Mouse (Mus musculus) embryo, embryonic 11 days (tissue): ENCODE data around the gene Kcna10.

ENCODE experiments used
- DNase-seq: peaks from one replicate; pipeline ENCODE4 v3.0.0-alpha.2; 2015

Kcna10 gene

DNA sequence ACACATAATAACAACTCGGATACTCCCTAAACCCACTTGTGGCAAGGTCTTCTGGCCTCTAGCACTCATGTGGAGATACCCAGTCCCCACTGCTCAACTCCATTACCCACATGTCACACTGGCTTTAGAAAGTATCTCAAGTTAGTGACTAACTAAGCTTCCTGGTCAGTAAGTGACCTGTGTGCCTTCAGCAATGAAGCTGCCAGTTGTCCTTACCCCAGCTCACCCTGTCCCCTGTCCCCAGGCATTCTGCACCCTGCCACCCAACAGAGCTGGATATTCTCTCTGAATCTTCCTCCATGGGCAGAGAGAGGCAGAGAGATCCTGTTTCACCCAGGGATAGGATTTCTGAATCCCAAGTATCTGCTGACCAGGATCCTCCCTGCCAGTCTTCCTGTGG, at the start of gene Kcna10:
TSS of gene Kcna10 (plus strand) at position 301 of the 400 bp plus-strand sequence.
- no peak for DNase-seq

DNA sequence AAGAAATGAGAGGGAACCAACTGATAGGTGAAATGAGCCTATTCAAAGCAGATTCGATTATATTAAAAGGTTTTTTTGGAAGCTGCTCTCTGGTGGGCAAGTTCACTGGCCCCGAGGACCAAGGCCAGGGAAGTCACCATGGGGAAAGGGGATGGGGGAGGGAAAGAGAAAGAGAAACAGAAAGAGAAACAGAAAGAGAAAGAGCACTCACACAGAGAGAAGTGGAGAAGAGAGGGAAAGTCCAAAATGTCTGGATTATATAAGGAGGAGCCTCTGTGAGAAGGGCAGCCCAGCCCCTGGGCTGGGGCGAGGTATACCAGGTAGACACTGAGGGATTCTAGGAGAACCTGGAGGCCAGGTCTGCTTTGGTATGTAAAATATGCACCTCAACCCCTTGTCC, 48.4 kb upstream of the Kcna10 start:
- no peak for DNase-seq

DNA sequence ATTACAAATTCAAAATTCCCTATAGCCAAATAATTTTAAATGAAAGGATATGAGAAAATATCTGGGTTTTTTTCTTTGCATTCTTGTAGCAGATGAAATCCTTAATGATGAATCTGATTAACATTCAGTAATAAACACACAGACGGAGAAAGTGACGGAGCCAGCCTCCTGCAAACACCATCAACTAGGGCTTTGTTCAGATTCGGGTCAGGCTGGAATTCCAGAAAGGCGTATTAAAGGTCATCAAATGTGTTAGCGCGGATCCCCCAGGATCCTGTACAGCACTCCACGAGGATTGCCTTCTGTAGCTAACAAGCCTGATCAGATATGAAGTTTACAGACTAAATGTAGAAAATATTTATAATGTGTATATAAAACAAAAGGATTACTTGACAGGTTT, 35.7 kb upstream of the Kcna10 start:
- no peak for DNase-seq

DNA sequence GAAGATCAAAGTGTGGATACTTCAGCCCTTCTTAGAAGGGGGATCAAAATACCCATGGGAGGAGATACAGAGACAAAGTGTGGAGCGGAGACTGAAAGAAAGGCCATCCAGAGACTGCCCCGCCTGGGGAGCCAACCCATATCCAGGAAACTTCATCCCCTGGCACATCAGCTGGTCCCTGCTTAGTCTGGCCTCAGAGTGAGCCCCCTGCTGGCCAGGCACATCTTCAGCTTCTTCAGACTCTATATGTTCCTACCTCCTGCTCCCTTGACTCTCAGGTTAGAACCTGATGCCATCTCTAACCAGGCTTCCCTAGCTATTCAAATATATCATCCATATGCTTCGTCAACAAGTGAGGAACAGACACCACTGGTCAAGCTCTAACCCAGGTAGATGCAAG, 33.9 kb upstream of the Kcna10 start:
- DNase-seq = peak; percentile 32

DNA sequence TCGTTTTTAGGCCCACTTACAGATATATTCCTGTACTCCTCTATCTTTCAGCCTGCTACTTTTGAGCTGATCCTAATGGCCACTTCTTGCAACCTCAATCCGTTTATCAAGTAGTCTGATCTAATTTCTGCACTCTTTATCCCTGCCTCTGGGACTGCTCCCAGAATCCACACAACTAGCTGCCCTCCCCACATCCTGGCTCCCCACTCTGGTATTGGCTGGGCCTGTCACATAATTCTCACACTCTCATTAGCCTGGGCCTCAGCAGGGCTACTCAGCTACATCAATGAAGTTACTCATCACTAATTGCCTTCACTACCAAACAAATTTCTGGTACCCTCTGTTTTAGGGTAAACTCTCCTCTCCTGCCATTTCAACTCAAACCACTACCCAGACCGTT, 32.4 kb upstream of the Kcna10 start:
- DNase-seq = no peak

DNA sequence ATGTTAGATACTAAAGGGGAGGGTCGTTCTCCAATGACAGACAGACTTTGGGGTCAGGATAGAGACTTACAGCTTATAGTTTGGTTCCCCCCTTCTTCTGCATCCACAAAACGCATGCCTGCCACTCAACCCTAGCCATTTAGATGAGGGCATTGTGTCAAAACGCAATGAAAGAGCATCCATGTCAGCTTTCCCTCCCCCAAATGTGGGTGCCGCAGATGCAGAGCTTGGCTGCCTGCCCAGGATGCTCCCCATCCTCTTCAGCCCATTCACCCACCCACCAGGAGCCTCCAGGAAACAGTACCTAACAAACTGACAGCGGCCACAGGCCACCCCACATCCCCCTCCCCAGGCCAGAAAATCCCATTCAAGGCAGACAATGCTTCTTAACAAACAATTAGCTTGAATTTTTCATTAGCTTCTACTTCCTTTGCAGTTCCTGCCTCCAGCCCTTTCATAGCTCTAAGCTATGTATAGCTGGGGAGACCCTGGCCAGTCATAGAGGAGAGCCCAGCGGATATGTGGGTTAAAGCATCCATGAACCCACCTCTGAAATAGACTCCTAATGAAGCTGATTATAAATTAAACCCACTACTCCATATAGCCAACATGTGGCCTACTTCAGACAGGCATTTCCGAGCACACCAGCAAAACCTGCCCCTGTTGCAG, 31.9 kb upstream of the Kcna10 start:
- DNase-seq = no peak

DNA sequence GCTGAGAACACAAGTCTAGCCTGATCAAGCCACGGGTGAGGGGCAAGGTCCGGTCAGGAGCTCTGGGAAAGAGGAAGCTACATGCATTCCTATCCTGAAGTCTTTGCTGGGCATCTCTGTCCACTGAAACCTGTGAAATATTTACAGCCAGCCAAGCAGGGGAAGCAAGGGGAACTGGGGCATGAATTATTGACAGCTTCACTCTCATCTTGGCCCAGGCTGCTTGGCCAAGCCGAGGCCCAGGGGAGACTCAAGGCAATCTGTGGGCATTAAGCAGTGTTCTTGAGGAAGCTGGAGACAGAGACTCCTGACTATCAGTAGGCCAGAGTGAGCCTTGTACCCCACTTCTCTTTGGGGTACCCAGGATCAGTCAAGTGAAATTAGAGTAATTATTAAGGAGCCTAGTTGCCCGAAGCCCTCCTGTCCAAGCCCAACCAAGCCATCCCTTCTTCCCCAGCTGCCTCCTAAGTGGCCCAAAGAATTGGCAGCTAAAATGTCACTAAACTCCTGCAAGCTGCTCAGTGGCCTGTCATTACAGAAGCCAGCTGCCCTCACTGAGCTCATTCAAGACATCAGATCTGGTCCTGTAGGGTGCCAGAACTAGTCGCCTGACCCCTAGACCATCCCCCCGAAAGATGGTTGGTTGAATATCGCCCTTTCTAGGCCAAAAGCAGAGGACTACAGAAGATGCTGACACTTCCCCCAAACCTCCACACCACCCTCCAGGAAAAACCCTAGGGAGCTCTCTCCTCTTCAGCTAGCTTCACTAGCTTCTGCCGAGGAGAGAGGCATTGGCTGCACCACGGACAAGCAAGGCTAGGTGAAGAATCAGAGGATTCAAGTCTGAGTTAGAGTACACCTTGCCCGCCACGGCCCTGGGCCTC, 28.8 kb upstream of the Kcna10 start:
- no peak for DNase-seq

DNA sequence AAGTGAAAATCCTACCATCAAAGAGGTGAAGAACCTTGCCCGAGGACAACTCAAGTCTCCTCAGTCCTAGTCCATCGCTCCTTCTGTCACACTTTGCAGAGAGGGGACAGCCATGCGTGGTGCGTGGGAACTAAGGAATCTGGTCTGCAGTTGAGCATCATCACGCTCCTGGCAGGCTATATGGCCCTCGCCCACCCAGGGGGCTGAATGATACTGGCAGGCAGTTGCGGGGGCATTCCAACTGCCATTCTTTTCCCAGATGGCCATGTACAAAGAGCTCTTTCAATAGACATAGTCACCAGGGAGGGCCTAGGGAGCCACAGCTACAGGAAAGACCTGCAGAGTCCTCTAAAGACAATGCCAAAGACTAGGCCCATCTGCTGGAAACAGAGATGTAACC, 24.0 kb upstream of the Kcna10 start:
- DNase-seq = no peak

DNA sequence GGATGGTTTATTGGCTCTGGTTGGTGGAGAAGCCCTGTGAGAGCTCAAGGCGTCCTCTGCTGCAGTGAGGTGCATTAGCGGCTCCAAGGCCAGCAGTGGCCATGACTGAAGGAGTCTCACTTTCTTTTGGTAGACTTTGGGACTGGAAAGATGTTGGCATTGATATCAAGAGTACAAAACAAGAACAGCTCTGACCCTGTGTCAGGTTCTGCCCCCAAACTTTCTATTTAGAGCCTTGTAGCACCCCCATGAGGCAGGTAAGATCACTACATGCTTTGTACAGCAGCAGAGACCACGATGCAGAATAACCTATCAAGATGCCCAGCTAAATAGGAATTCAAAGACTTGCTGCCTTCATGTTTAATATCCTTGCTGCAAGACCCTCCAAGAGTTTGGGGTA, 23.4 kb upstream of the Kcna10 start:
- DNase-seq = peak; percentile 13

DNA sequence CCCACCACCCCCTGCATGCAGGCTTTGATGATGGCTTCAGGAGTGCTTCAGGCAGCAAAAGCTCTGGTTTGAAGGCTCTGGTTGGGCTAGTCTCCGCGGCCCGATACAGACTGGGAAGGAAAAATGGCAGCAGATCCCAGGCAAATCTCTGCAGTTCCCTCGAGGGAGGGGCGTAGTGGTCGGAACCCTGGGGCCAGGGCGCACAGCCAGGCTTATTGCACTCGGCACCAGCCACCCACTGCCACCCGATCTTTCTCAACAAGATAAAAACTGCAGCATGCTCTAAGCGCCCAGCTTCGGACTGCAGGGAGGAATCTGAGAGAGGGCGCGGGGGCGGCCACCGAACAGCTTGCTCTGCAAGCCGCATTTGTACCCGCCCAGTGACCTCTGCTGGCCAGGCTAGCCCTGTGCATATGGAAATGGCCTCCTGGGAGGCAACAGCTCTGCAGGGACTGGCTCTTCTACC, 23.0 kb upstream of the Kcna10 start:
- peak; percentile 66 for DNase-seq

DNA sequence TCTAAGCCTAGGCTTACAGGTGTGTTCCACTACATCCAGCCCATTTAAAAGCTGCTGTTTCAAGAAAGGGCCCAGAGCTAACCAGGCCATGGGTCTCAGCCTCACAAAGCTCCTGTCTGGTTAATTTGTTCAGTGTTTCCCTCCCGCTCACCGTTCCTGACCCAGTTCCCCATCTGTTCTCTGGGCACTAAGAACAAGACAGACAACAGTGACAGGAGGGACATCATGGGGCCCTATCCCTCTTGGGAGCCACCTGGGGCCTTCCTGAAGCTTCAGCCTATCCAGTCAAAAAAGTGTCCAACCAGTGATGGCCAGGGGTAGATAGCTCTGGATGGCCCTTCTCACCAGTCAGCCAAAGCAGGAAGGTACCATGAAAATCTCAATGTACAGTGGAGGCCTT, 20.1 kb upstream of the Kcna10 start:
- DNase-seq = no peak

DNA sequence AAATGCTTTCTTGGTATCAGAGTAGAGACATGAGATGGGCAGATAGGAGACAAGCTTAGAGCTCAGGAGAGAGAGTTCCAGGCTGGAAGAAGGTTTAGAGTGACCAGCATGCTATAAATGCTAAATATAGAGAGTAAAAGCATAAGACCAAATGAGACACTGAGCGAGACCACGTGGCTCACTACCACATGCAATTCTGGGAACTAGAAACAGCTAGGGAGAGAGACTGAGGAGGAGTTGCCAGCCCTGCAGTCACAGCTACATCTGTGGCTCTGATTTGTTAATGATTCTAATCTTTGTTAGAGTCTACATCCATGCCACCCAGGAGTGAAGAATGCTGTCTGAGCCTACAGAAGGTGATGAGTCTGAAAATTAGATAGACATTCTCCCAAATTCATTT, 13.3 kb upstream of the Kcna10 start:
- DNase-seq = no peak

DNA sequence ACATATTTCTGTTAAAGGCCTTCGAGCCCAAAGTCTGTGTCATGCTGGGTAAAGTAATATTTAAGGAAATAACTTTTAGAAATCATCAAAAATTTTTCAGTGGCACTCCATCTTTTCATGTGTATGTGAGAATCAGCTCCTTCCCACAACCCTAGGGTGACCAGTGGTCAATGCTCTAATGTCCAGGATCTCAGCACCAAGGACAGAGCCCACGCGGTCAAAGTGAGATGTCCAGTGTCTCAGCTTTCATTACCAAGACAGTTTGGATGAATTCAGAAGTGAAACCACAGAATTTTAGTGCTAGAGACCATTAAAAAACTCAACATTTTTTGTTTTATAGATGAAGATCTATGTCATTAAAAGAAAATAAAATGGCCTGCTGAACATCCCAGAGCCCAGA, 10.9 kb upstream of the Kcna10 start:
- DNase-seq = peak; percentile 37

DNA sequence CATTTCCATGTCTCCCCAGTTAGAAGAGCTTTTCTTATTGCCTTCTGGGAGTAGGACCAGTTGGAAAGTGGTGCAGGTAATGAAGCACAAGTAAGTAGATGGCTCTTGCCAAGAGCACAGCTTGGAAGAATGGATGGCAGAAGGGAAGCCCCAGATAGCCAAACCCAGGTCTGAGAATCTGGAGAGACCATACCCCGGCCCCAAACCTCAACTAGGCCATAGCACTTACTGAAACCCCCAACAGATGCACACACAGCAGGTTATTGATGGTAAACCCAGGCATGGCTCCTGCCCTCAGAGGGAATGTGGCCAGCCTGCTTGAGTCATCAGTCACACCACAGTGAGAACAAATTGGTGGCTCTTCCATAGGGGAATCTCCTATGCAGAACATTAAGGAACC, 10.3 kb upstream of the Kcna10 start:
- no peak for DNase-seq

DNA sequence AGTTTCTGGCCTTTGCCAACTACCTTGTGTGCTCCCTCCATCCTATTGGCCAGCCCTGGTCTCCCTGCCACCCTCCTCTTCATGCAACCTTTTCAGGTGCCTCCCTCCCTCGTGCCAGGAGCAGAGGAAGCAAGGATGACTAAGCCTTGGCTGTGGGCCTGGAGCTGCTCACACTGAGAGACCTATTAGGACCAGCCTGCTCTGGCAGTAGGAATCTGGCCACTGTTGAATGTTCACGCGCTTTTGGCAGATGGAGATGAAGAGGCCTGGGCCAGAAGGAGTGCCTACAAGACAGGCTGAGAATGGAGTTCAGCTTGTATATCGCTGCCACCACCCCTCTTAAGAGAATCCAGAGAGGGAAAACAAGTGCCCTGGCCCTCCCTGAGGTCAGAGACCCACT, 7.4 kb upstream of the Kcna10 start:
- DNase-seq = no peak

DNA sequence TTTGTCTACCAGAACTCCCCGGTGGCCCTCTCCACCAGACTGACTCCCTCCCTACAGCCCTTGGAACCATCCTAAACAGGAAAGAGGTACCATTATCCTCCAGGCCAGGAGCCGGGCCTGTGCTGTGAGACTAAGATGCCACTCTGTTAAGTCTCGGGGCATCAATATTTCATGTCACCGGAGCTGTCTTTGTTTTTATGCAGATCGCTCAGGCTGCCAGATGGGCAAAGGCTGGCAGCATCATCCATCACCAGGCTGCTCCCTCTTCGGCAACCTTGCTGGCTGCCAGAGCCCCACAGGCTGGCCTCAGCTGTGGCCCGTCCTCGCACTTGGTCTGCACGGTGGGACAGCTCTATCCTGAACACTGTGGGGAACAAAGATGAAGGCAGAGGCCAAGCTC, 6.4 kb upstream of the Kcna10 start:
- DNase-seq = peak; percentile 19

DNA sequence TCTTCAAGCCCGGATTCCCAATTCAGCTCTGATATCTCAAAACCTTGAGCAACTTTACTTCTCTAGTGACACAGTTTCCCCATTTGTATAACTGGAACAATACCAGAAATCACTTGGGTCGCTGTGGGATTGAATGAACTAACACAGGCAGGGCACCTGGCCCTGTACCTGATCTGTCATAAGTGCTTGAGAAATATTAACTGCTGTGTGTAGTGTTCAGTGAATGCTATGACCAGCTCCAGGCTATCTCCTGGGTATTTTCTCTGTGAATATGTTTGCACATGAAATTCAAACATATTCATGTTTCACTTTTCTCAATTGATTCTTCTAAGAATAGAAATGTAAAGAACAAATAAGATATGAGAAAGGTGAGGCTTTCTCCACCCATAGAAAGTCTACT, 2.0 kb upstream of the Kcna10 start:
- no peak for DNase-seq

DNA sequence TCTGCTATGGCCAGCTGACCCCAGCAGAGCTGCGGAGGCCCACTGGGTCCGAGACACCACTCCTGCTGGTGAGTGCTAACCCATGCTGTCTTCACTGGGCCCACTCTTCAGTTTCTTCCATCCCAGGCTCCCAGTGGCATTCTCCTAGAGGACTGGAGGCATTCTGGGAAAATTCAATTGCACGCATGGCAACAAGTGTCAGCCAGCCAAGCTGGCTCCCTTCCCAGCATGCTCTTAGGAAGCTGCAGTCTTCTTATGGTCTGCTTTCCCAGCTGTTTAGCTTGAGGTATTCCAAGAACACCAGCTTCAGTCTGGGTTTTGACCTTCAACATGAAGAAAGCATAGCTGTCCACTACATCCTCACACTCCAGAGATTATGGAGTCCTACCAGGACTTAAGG, 322 bp downstream of the Kcna10 start:
- DNase-seq = no peak

DNA sequence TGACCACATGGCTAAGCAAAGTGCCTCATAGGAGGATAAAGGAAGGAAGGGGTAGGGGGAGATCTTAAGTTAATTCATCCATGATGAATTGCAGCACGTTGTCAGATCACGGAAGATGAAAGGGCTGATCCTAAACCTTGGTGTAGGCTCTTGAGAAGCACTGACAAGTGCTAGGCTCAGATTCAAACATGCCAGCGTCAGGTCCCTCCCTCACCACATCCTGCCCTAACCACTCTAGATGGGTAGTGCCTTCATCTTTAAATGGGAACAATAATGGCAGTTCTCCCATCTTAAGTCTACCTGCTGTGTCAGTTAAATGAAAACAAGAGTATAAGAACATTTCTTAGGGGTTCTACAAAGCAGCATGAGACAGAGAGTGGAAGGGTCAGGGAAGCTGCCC, 2.7 kb downstream of the Kcna10 start:
- DNase-seq = no peak

DNA sequence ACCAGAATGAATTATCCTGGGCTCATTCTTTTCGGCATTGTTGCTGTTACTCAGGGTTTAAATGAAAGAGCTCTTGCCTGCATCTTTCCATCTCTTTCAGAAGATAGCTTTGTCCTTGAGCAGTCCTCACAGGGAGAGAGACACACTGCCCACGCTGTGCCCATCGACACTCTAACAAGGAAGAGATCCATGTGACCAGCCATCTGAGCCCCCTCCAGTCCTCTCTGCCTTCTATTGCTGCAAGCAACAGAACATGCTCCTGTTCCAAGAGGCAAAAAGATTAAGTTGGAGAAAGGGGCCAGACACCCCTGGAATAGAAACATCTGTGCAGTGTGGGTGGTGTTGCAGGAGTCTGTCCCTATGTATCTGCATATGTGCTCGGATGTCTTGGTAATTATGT, 4.2 kb downstream of the Kcna10 start:
- no peak for DNase-seq

DNA sequence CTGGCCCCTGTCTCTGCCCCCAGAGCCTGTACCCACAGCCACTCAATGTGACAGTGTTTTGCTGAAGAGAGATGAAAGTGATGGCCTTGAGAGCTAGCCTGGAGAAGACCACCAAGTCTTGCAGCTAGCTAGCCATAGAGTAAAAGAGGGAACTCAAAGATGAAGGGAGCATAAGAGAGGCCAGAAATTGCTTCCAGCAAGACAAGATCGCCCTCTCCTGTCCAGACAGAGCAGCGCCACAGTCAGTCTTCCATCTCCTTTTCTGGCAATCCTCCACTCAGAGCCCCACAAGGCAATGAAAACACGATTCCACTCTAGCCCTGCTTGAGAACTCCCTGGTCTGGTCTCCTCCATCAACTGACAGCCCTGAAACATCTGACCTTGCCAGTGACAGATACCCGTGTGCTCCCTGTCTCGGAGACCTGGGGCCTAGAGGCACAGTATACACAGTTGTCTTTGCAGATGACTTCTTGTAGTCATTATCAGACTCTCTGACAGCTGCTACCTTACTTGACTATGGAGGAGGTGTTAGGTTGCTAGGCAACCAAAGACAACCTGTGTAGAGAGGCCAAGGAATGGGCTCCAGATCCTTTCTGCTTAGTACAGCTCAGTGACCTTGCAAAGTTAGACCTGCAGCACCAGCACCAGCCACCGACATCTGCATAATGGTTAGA, 5.5 kb downstream of the Kcna10 start:
- peak; percentile 41 for DNase-seq

DNA sequence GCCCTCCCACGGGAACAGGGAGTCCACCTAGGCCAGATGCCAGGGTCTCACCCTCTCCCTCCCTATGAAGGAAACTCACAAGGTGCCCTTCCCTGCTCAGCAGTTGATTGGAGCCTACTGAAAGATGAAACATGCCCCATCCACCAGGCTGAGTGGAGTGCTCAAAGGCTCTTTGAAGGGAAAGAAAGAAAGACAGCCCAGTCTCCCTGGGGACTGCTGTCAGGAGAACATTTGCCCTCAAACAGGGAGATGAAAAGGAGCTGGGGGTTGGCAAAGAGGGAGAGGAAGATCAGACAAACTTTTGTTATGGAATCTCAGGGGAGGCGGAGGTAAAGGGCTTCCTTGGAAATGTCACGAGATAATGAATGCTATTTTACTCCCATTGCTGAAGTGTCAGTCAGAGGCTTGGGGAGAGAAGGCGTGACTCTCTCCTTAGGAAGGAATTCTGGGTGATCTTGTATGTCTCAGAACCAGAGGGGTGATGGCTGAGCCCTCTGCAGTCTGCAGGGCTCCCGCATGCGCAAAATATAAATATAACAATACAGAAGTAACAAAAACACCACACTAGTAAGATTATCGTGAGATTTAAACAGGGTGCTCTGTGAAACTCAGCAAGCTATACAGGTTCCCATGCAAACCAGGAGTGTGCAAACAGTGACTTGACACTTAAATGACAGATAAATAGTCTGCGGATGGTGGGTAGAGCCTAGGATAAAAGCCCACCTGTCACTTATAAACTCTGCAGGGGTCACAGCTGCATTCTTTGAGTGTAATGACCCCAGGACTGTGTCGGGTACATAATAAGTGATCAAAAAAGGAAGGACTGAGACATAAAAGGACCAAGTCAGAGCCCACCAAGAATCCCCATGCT, 18.7 kb downstream of the Kcna10 start:
- DNase-seq = no peak

DNA sequence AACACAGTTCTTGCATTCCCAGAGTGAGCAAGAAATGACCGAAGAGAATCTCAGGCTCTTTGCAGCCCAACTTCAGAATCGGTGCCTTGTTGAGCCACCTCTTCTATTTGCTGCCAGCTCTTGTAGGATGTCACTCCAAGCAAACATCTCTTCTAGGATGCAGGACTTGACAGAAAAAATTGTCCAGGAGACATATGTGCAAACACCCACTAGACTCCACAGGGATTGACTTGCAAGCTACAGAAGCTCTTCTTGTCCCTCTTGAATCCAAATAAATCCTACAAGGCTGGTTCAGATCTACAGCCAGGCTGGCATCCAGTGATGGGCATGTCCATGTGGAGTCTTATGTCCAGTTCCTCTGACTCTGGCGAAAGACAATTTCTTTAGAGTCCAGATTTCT, 21.6 kb downstream of the Kcna10 start:
- DNase-seq = no peak
